Mouse (Mus musculus) bone marrow, adult 2 months (tissue): ENCODE data around the gene Hsd11b2.

Source experiments
- CTCF ChIP-seq: fragments of 200-500 bp; IDR thresholded peaks from 2 replicates; pipeline ENCODE4 v1.5.1; 2011; ENCODE audit warnings: low read length, control low read depth; ENCODE audit not compliant: control insufficient read depth, insufficient read depth
- POLR2A ChIP-seq: fragments of 200-500 bp; IDR thresholded peaks from 2 replicates; pipeline ENCODE4 v1.6.1; 2011; ENCODE audit warnings: low read depth, mild to moderate bottlenecking, control low read depth, low read length, borderline replicate concordance; ENCODE audit not compliant: control insufficient read depth

GRCm38 (mm10) chr8:105520521-105520920 is 2.0 kb downstream of the Hsd11b2 start:
- TF ChIP-seq POLR2A (no peak), CTCF (no peak)
